Mouse (Mus musculus) lung, postnatal 14 days (tissue): Measurements from ENCODE around the gene Naif1.

Experiments used
- DNase-seq: peaks from one replicate; pipeline ENCODE4 v3.0.0; 2021

Gene Naif1

GRCm38 (mm10) chr2:32503588-32503987 is 53.3 kb downstream of the Naif1 start:
- no peak for DNase-seq

- DNase-seq = no peak
Observed at GRCm38 (mm10) chr2:32505536-32505935, 55.3 kb downstream of the Naif1 start.
